8 mouse cellular contexts compared by ENCODE assay signal in the genomic region with DNA sequence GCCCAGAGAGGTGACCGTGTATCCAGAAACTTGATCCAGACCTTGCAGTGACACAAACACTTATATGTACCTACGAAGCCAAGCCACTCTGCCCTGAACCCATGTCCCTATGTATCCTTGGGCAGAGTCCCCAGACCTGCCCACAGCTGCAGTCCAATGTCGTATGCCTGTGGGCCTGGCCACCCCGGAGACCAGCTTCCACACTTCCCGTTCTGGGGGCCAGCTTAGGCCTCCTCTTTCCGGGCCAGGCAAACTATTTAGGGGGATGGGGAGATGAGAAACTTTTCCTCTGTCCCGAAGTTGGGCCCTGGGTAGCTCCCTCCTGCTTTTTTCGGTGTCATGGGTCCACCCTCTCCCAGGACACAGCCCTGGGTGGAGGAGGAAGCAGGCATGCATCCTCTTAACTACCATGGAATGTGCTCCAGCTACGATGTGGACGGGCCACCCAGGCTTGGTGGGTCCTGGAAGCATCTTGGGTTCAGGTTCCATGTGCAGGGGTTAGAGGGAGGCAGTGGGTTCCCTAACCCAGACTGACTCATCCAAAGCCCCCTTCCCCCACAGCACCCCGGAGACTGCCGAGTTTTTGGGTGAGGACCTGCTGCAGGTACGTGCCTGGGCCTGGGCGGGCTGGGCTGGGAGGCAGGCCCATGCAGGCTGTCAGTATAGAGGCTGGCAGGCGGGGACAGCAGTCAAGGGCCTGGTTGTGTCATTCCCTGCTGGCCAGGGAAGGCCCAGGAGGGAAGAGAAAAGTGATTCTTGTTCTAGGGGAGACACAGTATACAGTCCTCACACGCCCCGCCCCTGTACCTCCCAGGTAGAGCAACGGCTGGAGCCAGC. TPM values are rescaled to one million over a fixed set of nuclear protein-coding genes. Genes with fewer than 3 reads are reported as not detected.
DNase-seq lines count a peak whose midpoint lies in the region; ATAC-seq and TF ChIP-seq lines count a peak whose summit lies in the region.

No protein-coding gene starts in this region.

- no peak for TF ChIP-seq CTCF in liver, embryonic 14.5 days (IDR thresholded peaks at IDR 0.05; ENCODE audit: low read depth)

- H3K4me2 ChIP-seq in liver, embryonic 14.5 days (ENCODE audit: low read depth) = peak overlapping the region; percentile 94
- H3K4me2 ChIP-seq in stomach, embryonic 14.5 days (replicated peaks; ENCODE audit: low read depth, low read length) = peak overlapping the region; percentile 67

- TF ChIP-seq EP300 in liver, embryonic 14.5 days (IDR thresholded peaks at IDR 0.05; ENCODE audit: low read depth) = no peak

- 18% methylated on average over 18 of the region's 18 CpGs for WGBS in liver, embryonic 14.5 days (ENCODE audit: insufficient replicate concordance)
- 10% methylated on average over 18 of the region's 18 CpGs for WGBS in stomach, embryonic 14.5 days

- H3K36me3 ChIP-seq in liver, embryonic 14.5 days (replicated peaks; ENCODE audit: control insufficient read depth, insufficient read depth, low read depth) = peaks cover 6% of the 10 kb centered on the region
- peaks cover 30% of the 10 kb centered on the region; the same call in 1 of the 2 replicates for H3K36me3 ChIP-seq in stomach, embryonic 14.5 days (ENCODE audit: control insufficient read depth, insufficient read depth, low read length)

- peak; percentile 61 for DNase-seq in 3134 (ENCODE audit: extremely low read depth, insufficient read length, low spot score)
- peak; percentile 37 for DNase-seq in 3T3-L1 (ENCODE audit: low read depth, low spot score)
- no peak for DNase-seq in liver, embryonic 14.5 days (ENCODE audit: low read depth in 3 of 3, low spot score in 3 of 3)
- no peak for DNase-seq in ovary, postnatal 14 days (ENCODE audit: low spot score)
- no peak for DNase-seq in frontal cortex, postnatal 25 days (ENCODE audit: low spot score in 2 of 2)

- H3K27me3 ChIP-seq in liver, embryonic 14.5 days (ENCODE audit: control insufficient read depth, insufficient read depth, low read length) = no peaks in the 10 kb centered on the region
- no peaks in the 10 kb centered on the region for H3K27me3 ChIP-seq in stomach, embryonic 14.5 days (ENCODE audit: control insufficient read depth, insufficient read depth, low read length)

- no peak overlapping the region for H3K27ac ChIP-seq in liver, embryonic 14.5 days
- peak overlapping the region; percentile 82 for H3K27ac ChIP-seq in stomach, embryonic 14.5 days (ENCODE audit: low read length)

- H3K4me1 ChIP-seq in liver, embryonic 14.5 days (replicated peaks; ENCODE audit: control insufficient read depth in 2 of 2, insufficient read depth in 2 of 2, low read length in 1 of 2) = peaks cover 33 to 45% of the 10 kb centered on the region in 2 experiments
- peaks cover 37% of the 10 kb centered on the region for H3K4me1 ChIP-seq in stomach, embryonic 14.5 days (ENCODE audit: control insufficient read depth, insufficient read depth, low read length)

- peak; percentile 21 for ATAC-seq in granulocyte monocyte progenitor cell, adult 5-6 weeks (replicated peaks; ENCODE audit: poor library complexity, severe bottlenecking)
- no peak for ATAC-seq in liver, embryonic 14.5 days (ENCODE audit: insufficient read depth)
- 0 out of 2 replicates have a peak, but pooled peaks have one; percentile 5 for ATAC-seq in stomach, embryonic 14.5 days (ENCODE audit: insufficient number of reproducible peaks, insufficient read depth, low FRiP score, low read depth)
- no peak for ATAC-seq in megakaryocyte-erythroid progenitor cell, adult 5-6 weeks (replicated peaks; ENCODE audit: low FRiP score, low TSS enrichment, poor library complexity, severe bottlenecking)

- H3K4me3 ChIP-seq in liver, embryonic 14.5 days (ENCODE audit: insufficient read depth in 1 of 2, low read depth in 2 of 2, low read length in 2 of 2) = peak overlapping the region; percentile 80 to 81
- H3K4me3 ChIP-seq in stomach, embryonic 14.5 days (ENCODE audit: low read depth, low read length) = peak overlapping the region; percentile 67

- peak overlapping the region; percentile 77 for H3K9ac ChIP-seq in liver, embryonic 14.5 days (replicated peaks)
- peak overlapping the region; percentile 67 for H3K9ac ChIP-seq in stomach, embryonic 14.5 days (replicated peaks; ENCODE audit: low read depth, low read length)

- no peaks in the 10 kb centered on the region for H3K9me3 ChIP-seq in liver, embryonic 14.5 days (ENCODE audit: control insufficient read depth, low read length)
- H3K9me3 ChIP-seq in stomach, embryonic 14.5 days (ENCODE audit: control insufficient read depth, low read depth, low read length) = no peaks in the 10 kb centered on the region

RNA-seq across cellular contexts. Expression of a gene that starts 1.2 kb away (rescaled TPM):
- 58.0 and 70.8 TPM in 2 replicates for total RNA-seq in granulocyte monocyte progenitor cell, adult 5-6 weeks (2014; fragmentation: Nextera tagmentation)
- 19.3 and 29.4 TPM in 2 replicates for total RNA-seq in granulocyte monocyte progenitor cell, adult 5-6 weeks (2017)
- polyA plus RNA-seq in liver, embryonic 14.5 days (2012; rRNA removed) = 22.2 and 23.2 TPM in 2 replicates
- polyA plus RNA-seq in liver, embryonic 14.5 days (2014; fragmentation: Nextera tagmentation; extraction: Ambion mirVana) = 13.3 and 15.3 TPM in 2 replicates
- 43.5 and 51.4 TPM in 2 replicates for polyA plus RNA-seq in stomach, embryonic 14.5 days (2014; fragmentation: Nextera tagmentation; extraction: Ambion mirVana)
- total RNA-seq in megakaryocyte-erythroid progenitor cell, adult 5-6 weeks (2014; fragmentation: Nextera tagmentation) = 31.8 and 53.7 TPM in 2 replicates
- 11.4 and 11.6 TPM in 2 replicates for total RNA-seq in megakaryocyte-erythroid progenitor cell, adult 5-6 weeks (2017)

RNA-seq across cellular contexts. Expression of a gene that starts 1.3 kb away (rescaled TPM):
- not detected in 2 replicates for total RNA-seq in granulocyte monocyte progenitor cell, adult 5-6 weeks (2014; fragmentation: Nextera tagmentation)
- 1.1 TPM in 1 of 2 replicates, not detected in the other for total RNA-seq in granulocyte monocyte progenitor cell, adult 5-6 weeks (2017)
- polyA plus RNA-seq in liver, embryonic 14.5 days (2012; rRNA removed) = 0.03 and 0.17 TPM in 2 replicates
- polyA plus RNA-seq in liver, embryonic 14.5 days (2014; fragmentation: Nextera tagmentation; extraction: Ambion mirVana) = 0.10 and 0.13 TPM in 2 replicates
- 0.21 TPM in 1 of 2 replicates, not detected in the other for polyA plus RNA-seq in stomach, embryonic 14.5 days (2014; fragmentation: Nextera tagmentation; extraction: Ambion mirVana)
- not detected in 2 replicates for total RNA-seq in megakaryocyte-erythroid progenitor cell, adult 5-6 weeks (2014; fragmentation: Nextera tagmentation)
- 2.6 TPM in 1 of 2 replicates, not detected in the other for total RNA-seq in megakaryocyte-erythroid progenitor cell, adult 5-6 weeks (2017)

RNA-seq across cellular contexts. Expression of a gene that starts 12.9 kb away (rescaled TPM):
- 10.6 and 19.8 TPM in 2 replicates for total RNA-seq in granulocyte monocyte progenitor cell, adult 5-6 weeks (2014; fragmentation: Nextera tagmentation)
- 4.0 and 6.4 TPM in 2 replicates for total RNA-seq in granulocyte monocyte progenitor cell, adult 5-6 weeks (2017)
- 9.3 and 9.7 TPM in 2 replicates for polyA plus RNA-seq in liver, embryonic 14.5 days (2012; rRNA removed)
- polyA plus RNA-seq in liver, embryonic 14.5 days (2014; fragmentation: Nextera tagmentation; extraction: Ambion mirVana) = 6.4 and 7.8 TPM in 2 replicates
- 15.7 and 17.9 TPM in 2 replicates for polyA plus RNA-seq in stomach, embryonic 14.5 days (2014; fragmentation: Nextera tagmentation; extraction: Ambion mirVana)
- total RNA-seq in megakaryocyte-erythroid progenitor cell, adult 5-6 weeks (2014; fragmentation: Nextera tagmentation) = 12.7 and 22.5 TPM in 2 replicates
- 6.6 and 6.9 TPM in 2 replicates for total RNA-seq in megakaryocyte-erythroid progenitor cell, adult 5-6 weeks (2017)

RNA-seq across cellular contexts. Expression of a gene that starts 23.8 kb away (rescaled TPM):
- 46.3 and 48.6 TPM in 2 replicates for total RNA-seq in granulocyte monocyte progenitor cell, adult 5-6 weeks (2014; fragmentation: Nextera tagmentation)
- 13.9 and 17.6 TPM in 2 replicates for total RNA-seq in granulocyte monocyte progenitor cell, adult 5-6 weeks (2017)
- polyA plus RNA-seq in liver, embryonic 14.5 days (2012; rRNA removed) = 16.6 and 19.1 TPM in 2 replicates
- polyA plus RNA-seq in liver, embryonic 14.5 days (2014; fragmentation: Nextera tagmentation; extraction: Ambion mirVana) = 13.6 and 15.6 TPM in 2 replicates
- 38.2 and 40.4 TPM in 2 replicates for polyA plus RNA-seq in stomach, embryonic 14.5 days (2014; fragmentation: Nextera tagmentation; extraction: Ambion mirVana)
- total RNA-seq in megakaryocyte-erythroid progenitor cell, adult 5-6 weeks (2014; fragmentation: Nextera tagmentation) = 30.0 and 47.6 TPM in 2 replicates
- total RNA-seq in megakaryocyte-erythroid progenitor cell, adult 5-6 weeks (2017) = 7.8 and 10.9 TPM in 2 replicates

RNA-seq across cellular contexts. Expression of a gene that starts 25.7 kb away (rescaled TPM):
- 677 and 745 TPM in 2 replicates for total RNA-seq in granulocyte monocyte progenitor cell, adult 5-6 weeks (2014; fragmentation: Nextera tagmentation)
- total RNA-seq in granulocyte monocyte progenitor cell, adult 5-6 weeks (2017) = 746 and 991 TPM in 2 replicates
- 447 and 459 TPM in 2 replicates for polyA plus RNA-seq in liver, embryonic 14.5 days (2012; rRNA removed)
- 641 and 675 TPM in 2 replicates for polyA plus RNA-seq in liver, embryonic 14.5 days (2014; fragmentation: Nextera tagmentation; extraction: Ambion mirVana)
- polyA plus RNA-seq in stomach, embryonic 14.5 days (2014; fragmentation: Nextera tagmentation; extraction: Ambion mirVana) = 1,620 and 1,697 TPM in 2 replicates
- total RNA-seq in megakaryocyte-erythroid progenitor cell, adult 5-6 weeks (2014; fragmentation: Nextera tagmentation) = 54.9 and 83.9 TPM in 2 replicates
- total RNA-seq in megakaryocyte-erythroid progenitor cell, adult 5-6 weeks (2017) = 91.1 and 98.2 TPM in 2 replicates

Comparison
In these comparisons a context has a peak if more than half of its experiments do, and no peak if none do; other contexts are left out.
1. DNase-seq: peak in 3134 (single experiment) and 3T3-L1 (single experiment); none in liver, embryonic 14.5 days (0 of 3), ovary, postnatal 14 days (single experiment) and frontal cortex, postnatal 25 days (0 of 2).
2. ATAC-seq: peak in granulocyte monocyte progenitor cell, adult 5-6 weeks (single experiment) and stomach, embryonic 14.5 days (single experiment); none in liver, embryonic 14.5 days (single experiment) and megakaryocyte-erythroid progenitor cell, adult 5-6 weeks (single experiment).